Mouse (Mus musculus) forelimb bud, embryonic 11.5 days (tissue): Measurements from ENCODE around the gene Daam1.

Experiments used
- DNase-seq: peaks from one replicate; pipeline ENCODE4 v3.0.0-alpha.2; 2012; ENCODE audit warnings: low read depth, low spot score

The Daam1 gene

DNA sequence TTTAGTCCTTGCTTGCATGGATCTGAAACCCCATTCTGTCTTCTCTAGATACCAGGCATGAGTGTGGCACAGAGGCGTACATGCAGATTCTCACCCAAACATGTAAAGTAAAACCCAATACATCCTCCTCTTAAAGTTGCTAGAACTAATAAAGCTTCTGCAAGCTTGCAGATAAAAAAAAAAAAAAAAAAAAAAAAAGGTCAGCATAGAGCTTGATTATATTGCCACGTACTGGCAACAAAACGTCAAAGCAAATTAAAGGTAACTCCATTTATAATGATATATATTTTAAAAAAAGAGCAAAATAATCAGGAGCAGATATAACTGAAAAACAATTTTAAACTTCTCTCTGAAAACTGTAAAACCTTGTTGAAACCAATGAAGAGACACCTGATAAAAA, 210.4 kb downstream of the Daam1 start:
- no peak for DNase-seq
